Comparison of ENCODE assay signal across 23 mouse cellular contexts in genomic region chr1:88303762-88304161, GRCm38 (mm10). TPM values are rescaled to one million over a fixed set of nuclear protein-coding genes. Genes with fewer than 3 reads are reported as not detected.
DNase-seq lines count a peak whose midpoint lies in the region; ATAC-seq lines count a peak whose summit lies in the region.
"Had no signal": no experiment of that assay in that cellular context is flagged by ENCODE, and none has a peak within 500 bp of the region (broad histone marks: within the 10 kb centered on the region; RNA-seq: fewer than 3 reads in every experiment).

No protein-coding gene starts in this region.

- H3K27ac ChIP-seq in hindbrain, embryonic 14.5 days: no peak overlapping the region
- no peak overlapping the region for H3K27ac ChIP-seq in hindbrain, embryonic 12.5 days
- H3K27ac ChIP-seq in neural tube, embryonic 15.5 days (replicated peaks): no peak overlapping the region
- H3K27ac ChIP-seq: embryonic facial prominence, embryonic 15.5 days; forebrain, embryonic 13.5 days; liver, embryonic 15.5 days; midbrain, embryonic 13.5 days; neural tube, embryonic 12.5 days had no signal

- H3K4me2 ChIP-seq in hindbrain, embryonic 14.5 days (replicated peaks): no peak overlapping the region
- no peak overlapping the region for H3K4me2 ChIP-seq in hindbrain, embryonic 12.5 days (replicated peaks)
- H3K4me2 ChIP-seq in neural tube, embryonic 15.5 days: no peak overlapping the region
- H3K4me2 ChIP-seq: embryonic facial prominence, embryonic 15.5 days; forebrain, embryonic 13.5 days; liver, embryonic 15.5 days; midbrain, embryonic 13.5 days; neural tube, embryonic 12.5 days had no signal

- H3K36me3 ChIP-seq in hindbrain, embryonic 14.5 days (replicated peaks; ENCODE audit: control insufficient read depth, insufficient read depth): no peaks in the 10 kb centered on the region
- H3K36me3 ChIP-seq in hindbrain, embryonic 12.5 days: no peaks in the 10 kb centered on the region
- H3K36me3 ChIP-seq in neural tube, embryonic 15.5 days: no peaks in the 10 kb centered on the region
- H3K36me3 ChIP-seq: embryonic facial prominence, embryonic 15.5 days; liver, embryonic 15.5 days; midbrain, embryonic 13.5 days; neural tube, embryonic 12.5 days had no signal

- peak; percentile 29 for DNase-seq in hindbrain, embryonic 14.5 days (ENCODE audit: low spot score)
- peak; percentile 13 for DNase-seq in neural tube, embryonic 10.5 days (ENCODE audit: extremely low spot score, low spot score)
- peak; percentile 13 for DNase-seq in induced T-regulatory cell, adult 2 months (ENCODE audit: low read depth)
- DNase-seq in gastrocnemius, postnatal 4 days (ENCODE audit: low spot score in 2 of 2): no peak
- no peak for DNase-seq in gastrocnemius, postnatal 36 days
- DNase-seq: cerebellum, adult 11 months; cerebellum, postnatal 25 days; heart, postnatal 14 days; layer of hippocampus, adult 9-11 months; lung, postnatal 4 days; right cerebral cortex, postnatal 4 days; thymus, adult 18-20 months had no signal

- H3K9ac ChIP-seq in hindbrain, embryonic 14.5 days: no peak overlapping the region
- H3K9ac ChIP-seq in hindbrain, embryonic 12.5 days: no peak overlapping the region
- H3K9ac ChIP-seq in neural tube, embryonic 15.5 days (replicated peaks): no peak overlapping the region
- H3K9ac ChIP-seq: embryonic facial prominence, embryonic 15.5 days; forebrain, embryonic 13.5 days; liver, embryonic 15.5 days; midbrain, embryonic 13.5 days; neural tube, embryonic 12.5 days had no signal

- ATAC-seq in hindbrain, embryonic 14.5 days (ENCODE audit: low FRiP score): no peak
- no peak for ATAC-seq in hindbrain, embryonic 12.5 days (ENCODE audit: low FRiP score)
- ATAC-seq in neural tube, embryonic 15.5 days (ENCODE audit: low FRiP score): no peak
- ATAC-seq: forebrain, embryonic 13.5 days; inflammation-experienced regulatory T-cells, adult 6 months; midbrain, embryonic 13.5 days had no signal

- peaks cover 96% of the 10 kb centered on the region for H3K9me3 ChIP-seq in hindbrain, embryonic 14.5 days (ENCODE audit: control insufficient read depth, low read length)
- H3K9me3 ChIP-seq in hindbrain, embryonic 12.5 days (replicated peaks): peaks cover 95% of the 10 kb centered on the region
- H3K9me3 ChIP-seq in neural tube, embryonic 15.5 days (replicated peaks): peaks cover 81% of the 10 kb centered on the region

- 64% methylated on average over 6 of the region's 6 CpGs for WGBS in hindbrain, embryonic 14.5 days
- WGBS in hindbrain, embryonic 12.5 days: 65% methylated on average over 6 of the region's 6 CpGs
- 66% methylated on average over 6 of the region's 6 CpGs for WGBS in neural tube, embryonic 15.5 days

- no peak overlapping the region for H3K4me3 ChIP-seq in hindbrain, embryonic 14.5 days (replicated peaks; ENCODE audit: low read length)
- H3K4me3 ChIP-seq in hindbrain, embryonic 12.5 days: no peak overlapping the region
- H3K4me3 ChIP-seq in neural tube, embryonic 15.5 days (replicated peaks): no peak overlapping the region
- H3K4me3 ChIP-seq: embryonic facial prominence, embryonic 15.5 days; forebrain, embryonic 13.5 days; liver, embryonic 15.5 days; midbrain, embryonic 13.5 days; neural tube, embryonic 12.5 days had no signal

- H3K27me3 ChIP-seq in hindbrain, embryonic 14.5 days (ENCODE audit: control insufficient read depth, insufficient read depth, low read length): no peaks in the 10 kb centered on the region
- H3K27me3 ChIP-seq in hindbrain, embryonic 12.5 days: no peaks in the 10 kb centered on the region
- no peaks in the 10 kb centered on the region for H3K27me3 ChIP-seq in neural tube, embryonic 15.5 days (replicated peaks)
- H3K27me3 ChIP-seq: embryonic facial prominence, embryonic 15.5 days; forebrain, embryonic 13.5 days; liver, embryonic 15.5 days; midbrain, embryonic 13.5 days; neural tube, embryonic 12.5 days had no signal

- intact Hi-C loops in gastrocnemius, postnatal 36 days (cut with DNase I): no loop called here

- H3K4me1 ChIP-seq in hindbrain, embryonic 14.5 days (replicated peaks; ENCODE audit: control insufficient read depth, insufficient read depth, low read length): no peaks in the 10 kb centered on the region
- no peaks in the 10 kb centered on the region for H3K4me1 ChIP-seq in hindbrain, embryonic 12.5 days
- H3K4me1 ChIP-seq in neural tube, embryonic 15.5 days: no peaks in the 10 kb centered on the region
- H3K4me1 ChIP-seq: embryonic facial prominence, embryonic 15.5 days; forebrain, embryonic 13.5 days; liver, embryonic 15.5 days; midbrain, embryonic 13.5 days; neural tube, embryonic 12.5 days had no signal

RNA-seq across cellular contexts. Expression of gene Trpm8, which starts 26.3 kb away (rescaled TPM):
- polyA plus RNA-seq in hindbrain, embryonic 14.5 days (2014; fragmentation: Nextera tagmentation; extraction: Ambion mirVana): 0.10 and 0.17 TPM in 2 replicates
- not detected in 2 replicates for polyA plus RNA-seq in hindbrain, embryonic 12.5 days (2016; fragmentation: Nextera tagmentation; extraction: Ambion mirVana)
- polyA plus RNA-seq in neural tube, embryonic 15.5 days (2015; fragmentation: Nextera tagmentation; extraction: Ambion mirVana): 0.11 and 0.14 TPM in 2 replicates
- not detected for total RNA-seq in gastrocnemius, postnatal 4 days (2021)
- not detected for total RNA-seq in gastrocnemius, postnatal 36 days (2021)
- total RNA-seq: gastrocnemius, adult 18-20 months; heart, adult 8-10 months; heart, postnatal 14 days had no signal
- polyA plus RNA-seq: inflammation-experienced regulatory T-cells, adult 6 months; kidney, embryonic 16.5 days; liver, embryonic 15.5 days; neural tube, embryonic 12.5 days had no signal

RNA-seq across cellular contexts. Expression of gene Hjurp, which starts 26.3 kb away (rescaled TPM):
- 64.1 and 64.5 TPM in 2 replicates for polyA plus RNA-seq in hindbrain, embryonic 14.5 days (2014; fragmentation: Nextera tagmentation; extraction: Ambion mirVana)
- polyA plus RNA-seq in hindbrain, embryonic 12.5 days (2016; fragmentation: Nextera tagmentation; extraction: Ambion mirVana): 167 and 169 TPM in 2 replicates
- polyA plus RNA-seq in neural tube, embryonic 15.5 days (2015; fragmentation: Nextera tagmentation; extraction: Ambion mirVana): 63.6 and 84.0 TPM in 2 replicates
- 10 to 100 TPM; 80.5 to 88.1 TPM for total RNA-seq in gastrocnemius, postnatal 4 days (2021)
- total RNA-seq in gastrocnemius, postnatal 36 days (2021): 1 to 10 TPM; 7.3 to 8.1 TPM

Comparison
In these comparisons a context has a peak if more than half of its experiments do, and no peak if none do; other contexts are left out.
1. DNase-seq: peak in hindbrain, embryonic 14.5 days (single experiment), neural tube, embryonic 10.5 days (single experiment) and induced T-regulatory cell, adult 2 months (single experiment); none in gastrocnemius, postnatal 4 days (0 of 2) and gastrocnemius, postnatal 36 days (0 of 2).